Mouse (Mus musculus) adrenal gland, postnatal 25 days (tissue): ENCODE data around the gene Otx2. TPM values are rescaled to one million over a fixed set of nuclear protein-coding genes. Genes with fewer than 3 reads are reported as not detected.
A peak's percentile ranks its signal among the peaks of the same experiment; 100 is the strongest.
"Not testable (repeated sequence)": the region's sequence is repeated elsewhere in the genome, so short reads cannot be mapped to it uniquely, and the experiment has no call there.

Experiments
- DNase-seq: peaks from one replicate; pipeline ENCODE4 v3.0.0; 2021; ENCODE audit warnings: mixed read lengths
- total RNA-seq: library from RNA; stranded (reverse); gene quantifications from 2 replicates; pipeline ENCODE4 v1.2.3, GENCODE M21; 2021

Gene Otx2
- total RNA-seq, 1 experiment from 2014 or later = not detected

DNA sequence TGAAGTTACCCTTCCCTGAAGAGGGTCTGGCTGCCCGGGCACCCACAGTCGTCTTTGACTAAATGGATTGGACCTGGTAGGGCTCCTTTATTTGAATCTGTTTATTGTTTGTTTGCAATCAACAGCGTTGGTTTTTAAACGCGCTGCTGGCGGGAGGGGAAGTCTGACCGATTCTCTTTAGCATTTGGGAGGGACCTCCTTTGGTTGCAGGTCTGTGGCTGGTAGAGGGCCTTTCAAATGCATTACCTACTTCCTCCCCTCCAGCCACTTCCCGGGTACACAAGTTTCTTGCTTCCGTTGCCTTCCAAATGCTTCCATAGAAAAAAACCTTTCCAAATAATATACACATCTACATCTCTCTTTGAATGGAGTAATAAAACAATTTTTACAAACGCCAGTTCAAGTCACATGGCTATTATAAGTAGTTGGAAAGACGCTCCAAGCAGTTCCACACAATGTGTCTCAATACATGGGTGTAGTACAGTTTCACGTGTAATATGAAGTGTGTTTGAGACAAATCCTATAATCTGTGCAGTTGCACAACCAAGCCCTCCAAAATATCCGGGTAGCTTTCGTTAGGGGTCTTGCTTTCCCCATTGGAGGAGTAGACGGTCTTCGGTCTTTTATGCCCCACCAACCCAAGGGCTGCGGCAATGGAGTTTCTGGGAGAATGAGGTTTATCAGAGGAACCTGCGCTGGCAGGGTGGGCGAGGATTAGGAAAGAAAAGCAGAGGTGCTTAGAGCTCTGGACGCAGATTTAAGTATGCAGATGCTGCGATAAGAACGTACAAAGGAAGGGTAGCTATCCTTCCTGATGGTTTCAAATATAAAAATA lies 19.7 kb downstream of the Otx2 start:
- DNase-seq = no peak

DNA sequence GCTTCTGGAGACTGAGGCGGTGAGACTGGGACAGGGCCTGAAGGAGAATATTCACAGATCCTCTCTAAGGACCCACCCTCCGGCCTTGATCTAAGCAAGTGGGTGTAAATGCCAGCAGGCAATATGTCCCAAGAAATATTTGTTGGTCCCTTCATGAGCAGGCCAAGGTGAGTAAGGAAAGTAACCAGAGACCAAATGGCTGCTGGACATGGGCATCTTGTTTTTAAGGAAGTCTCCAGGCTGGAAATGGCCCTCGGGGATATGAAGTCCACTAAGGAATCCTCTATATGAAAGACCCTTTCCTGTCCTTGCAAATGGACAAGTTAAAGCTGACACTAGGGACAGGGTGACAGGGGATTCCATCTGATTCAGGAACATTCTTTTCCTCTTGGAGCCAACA lies 20.5 kb downstream of the Otx2 start:
- DNase-seq = no peak

DNA sequence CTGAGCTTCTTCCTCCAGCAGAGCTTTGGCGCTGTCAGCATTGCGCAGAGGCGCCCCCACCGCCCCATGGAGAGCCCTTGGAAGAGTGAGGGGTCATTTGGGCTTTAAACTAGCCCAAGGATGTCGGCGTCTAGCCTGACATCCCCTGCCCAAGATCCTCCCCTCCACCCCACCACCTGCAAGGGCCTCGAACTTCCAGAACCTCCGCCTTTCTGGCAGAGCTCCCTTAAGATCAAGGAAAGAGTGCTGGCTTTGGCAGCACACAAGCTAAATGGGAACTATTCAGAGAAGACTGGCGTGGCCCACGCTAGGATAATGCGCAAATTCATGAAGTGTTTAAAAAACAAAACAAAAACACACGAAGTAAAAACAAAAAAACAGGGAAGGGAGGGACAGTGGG lies 21.4 kb downstream of the Otx2 start:
- DNase-seq = no peak

DNA sequence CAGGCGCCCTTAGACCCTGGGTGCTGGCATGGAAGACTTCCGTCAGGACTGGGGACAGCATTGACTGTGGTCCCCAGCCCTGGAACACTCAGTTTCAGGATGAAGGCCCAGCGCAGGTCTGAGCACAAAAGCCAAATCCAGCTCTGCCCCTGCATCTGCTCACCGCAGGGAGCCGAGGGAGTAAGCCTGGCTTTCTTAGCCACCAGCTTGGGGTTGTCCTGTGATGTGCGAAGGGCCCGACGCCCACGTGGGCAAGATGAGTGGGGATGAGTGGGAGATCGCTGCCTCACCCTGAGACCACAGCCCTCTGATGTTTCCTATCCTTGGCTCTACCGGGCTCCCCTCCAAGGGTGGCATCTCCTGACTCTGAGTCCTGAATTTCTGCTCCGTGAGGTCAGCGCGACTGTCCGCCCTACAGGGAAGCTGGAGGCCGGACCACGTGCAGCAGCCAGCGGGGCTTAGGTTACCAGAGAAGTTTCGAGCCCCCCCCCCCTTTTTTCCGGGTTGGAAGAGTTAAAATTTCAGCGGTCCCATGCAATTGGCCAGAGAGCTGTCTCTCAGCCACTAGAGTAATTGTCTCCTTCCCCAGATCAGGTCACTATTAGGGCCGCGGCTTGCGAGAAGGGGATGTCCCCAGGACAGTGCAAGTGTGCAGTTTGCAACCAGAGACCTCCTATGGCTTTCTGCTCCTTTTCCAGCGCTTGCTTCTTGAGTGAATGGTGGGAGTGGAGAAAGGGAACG lies 22.0 kb downstream of the Otx2 start:
- DNase-seq = no peak

DNA sequence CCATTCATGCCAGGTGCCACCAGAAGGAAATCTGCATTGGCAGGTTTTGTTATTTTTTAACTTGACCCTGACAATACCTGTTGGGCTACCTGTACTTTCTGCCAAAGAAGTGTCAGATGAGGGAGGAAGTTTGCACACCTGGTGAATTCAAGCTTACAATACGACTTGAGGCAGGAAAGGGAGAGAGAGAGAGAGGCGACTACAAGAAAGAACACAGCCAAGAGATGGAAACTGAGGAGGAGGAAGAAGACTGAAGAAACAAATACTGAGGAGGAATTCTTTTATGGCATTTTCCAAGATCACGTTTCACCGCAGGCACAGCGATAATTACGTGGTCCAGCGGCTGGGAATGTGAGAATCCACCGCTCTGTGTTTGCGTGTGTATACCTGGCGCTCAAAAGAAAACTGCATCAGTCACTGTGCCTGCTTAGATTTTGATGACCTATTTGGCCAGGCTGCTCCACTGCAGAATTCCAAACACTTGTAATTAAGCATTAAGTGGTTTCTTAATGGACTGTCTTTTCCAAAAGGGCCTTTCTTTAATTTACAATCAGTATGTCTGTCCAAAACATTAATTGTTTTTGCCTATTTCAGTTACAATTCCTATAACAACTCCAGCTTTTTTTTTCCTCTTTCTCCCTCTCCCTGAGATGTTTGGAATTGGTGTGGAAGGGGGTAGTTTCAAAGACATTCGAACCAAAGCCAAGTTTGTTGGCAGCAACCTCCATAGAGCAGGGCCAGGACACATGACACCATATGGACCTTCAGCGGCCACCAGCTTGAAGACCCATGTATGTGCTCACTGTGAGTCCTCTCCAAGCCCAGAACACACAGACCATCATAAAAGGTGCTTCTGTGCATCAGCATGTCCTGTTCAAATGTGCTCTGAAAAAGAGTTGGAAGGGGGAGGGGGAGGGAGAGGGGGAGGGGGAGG lies 31.9 kb downstream of the Otx2 start:
- no peak for DNase-seq

DNA sequence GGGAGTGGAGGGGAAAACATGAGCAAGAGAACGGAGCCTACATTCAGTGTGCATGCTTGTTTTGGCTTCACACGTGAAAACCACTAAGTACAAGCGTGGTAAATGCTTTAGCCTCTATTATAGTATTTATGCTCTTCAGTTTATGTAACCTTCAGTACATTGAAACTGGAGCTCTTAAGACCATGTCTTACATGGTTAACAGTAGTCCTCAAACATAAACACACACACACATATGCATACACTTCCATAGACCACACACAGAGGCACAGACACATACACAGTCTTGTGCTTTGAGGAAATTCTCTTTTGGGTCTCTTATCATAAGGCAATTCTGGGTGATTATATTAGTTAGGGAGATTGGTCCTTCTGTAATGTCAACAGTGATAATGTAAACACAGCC lies 40.5 kb downstream of the Otx2 start:
- no peak for DNase-seq

DNA sequence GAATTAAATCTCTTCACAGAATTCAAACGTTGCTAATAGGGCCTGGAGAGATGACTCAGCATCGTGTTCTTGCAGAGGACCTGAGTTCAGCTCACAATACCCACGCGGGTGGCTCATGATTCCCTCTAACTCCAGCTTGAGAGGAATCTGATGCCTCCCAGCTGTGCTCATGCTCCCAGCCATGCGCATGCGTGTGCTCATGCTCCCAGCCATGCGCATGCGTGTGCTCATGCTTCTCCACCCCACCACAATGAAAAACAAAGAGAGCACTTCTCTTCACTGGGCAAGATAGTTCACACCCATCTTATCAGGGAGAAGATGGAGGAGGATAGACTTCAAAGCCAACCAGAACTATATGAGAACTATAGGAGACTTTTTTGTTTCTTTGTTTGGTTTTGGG lies 41.3 kb downstream of the Otx2 start:
- no peak for DNase-seq

DNA sequence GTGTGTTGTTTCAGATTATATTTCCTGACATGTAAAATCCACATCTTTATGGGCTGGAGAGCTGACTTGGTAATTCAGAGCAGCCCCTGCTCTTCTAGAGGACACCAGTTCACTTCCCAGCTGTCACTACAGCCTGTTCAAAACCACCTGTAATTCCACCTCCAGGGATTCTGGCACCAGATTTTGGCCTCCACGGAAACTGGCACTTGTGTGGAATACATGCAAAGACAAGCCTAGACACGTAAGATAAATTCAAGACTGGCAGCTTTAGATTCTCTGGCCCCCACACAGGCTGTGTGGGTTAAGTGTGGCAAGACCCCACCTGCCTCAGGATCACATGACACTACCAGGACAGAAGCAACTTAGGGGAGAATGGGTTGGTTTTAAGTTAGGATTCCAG lies 42.1 kb downstream of the Otx2 start:
- no peak for DNase-seq

DNA sequence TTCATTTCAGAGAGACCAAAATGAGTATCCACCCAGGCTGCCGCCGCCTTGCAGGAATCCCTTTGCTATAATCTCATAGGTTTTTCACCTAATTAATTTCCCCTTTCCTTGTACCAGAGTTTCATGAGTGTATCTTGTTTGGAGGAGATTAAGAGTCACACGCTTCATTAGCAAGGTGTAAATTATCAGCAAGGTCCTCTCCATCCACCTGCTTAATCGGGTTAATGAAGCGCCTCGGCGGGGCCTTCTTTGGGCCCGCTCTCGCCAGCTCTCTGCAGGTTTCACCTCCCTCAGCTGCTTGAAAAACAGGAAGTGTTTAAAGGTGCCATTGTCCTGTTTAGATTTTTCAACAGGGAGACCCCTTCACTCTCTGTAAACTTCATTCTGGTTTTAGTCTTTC lies 44.2 kb downstream of the Otx2 start:
- no peak for DNase-seq

DNA sequence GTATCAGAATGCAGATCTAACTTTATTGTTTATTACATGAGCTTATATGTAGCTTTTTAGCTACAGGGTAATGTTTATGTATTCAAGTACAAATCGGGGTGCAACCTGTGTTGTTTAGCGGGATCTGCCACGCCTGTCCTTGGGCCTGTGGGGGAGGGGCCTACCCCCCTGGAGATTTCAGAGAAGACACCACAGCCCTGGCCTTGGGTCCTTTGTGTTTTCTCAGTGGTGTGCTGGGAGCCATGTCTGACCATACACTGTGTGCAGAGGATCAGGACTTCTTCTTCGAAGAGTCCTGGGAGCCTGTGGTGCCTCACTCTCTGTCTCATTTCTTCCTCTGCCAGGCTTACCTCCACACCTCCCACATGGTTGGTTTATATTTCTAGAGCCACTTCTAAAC lies 47.3 kb downstream of the Otx2 start:
- no peak for DNase-seq

DNA sequence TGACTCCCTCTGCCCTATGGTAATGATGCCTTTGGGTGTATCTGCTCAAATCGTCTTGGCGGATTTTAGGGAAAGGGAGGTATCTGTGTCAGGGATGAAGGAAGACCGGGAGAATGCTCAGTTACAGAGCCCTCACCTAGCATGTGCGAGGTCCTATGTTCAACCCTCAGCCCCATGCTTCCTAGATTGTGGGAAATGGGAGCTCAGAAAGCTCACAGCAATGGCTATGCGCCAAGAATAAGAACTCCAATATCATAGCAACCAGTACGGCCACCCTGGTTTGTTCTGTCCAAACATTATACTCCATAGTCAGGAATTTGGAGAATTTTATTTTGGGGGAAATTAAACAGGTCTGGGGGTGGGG lies 48.3 kb downstream of the Otx2 start:
- no peak for DNase-seq

DNA sequence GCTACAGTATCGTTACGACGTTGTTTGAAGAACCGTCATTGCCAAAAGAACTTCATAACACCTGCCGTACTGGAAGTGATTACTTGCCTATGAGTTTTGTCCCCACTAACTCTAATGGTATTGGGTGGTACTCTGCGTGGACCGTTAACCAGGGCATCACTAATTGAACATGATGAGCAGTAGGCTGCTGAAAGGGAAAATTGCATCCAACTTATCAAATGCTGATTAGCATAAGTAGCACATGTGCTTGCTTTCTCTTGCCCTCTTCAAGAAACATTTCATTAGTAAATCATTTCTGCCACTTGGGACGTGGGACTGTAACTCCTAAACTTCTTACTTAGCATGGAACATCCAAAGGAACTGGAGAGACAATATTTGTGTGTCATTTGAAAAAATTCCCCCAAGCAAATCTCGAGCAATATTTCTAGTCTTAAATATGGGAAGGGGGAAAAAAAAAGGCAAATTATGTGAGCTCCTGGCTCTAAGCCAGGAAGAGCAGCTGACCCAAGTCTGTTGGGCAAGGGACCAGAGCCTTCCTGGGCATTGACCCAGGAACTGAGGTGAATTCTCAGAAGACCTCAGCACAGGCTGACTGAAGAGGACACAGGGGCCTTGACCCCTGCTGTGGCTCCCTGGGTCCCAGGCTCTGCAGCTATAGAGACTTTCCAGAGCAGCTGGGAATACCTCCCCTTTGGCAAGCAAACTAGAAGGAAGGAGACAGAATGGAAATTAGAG lies 48.9 kb downstream of the Otx2 start:
- peak; percentile 30 for DNase-seq

DNA sequence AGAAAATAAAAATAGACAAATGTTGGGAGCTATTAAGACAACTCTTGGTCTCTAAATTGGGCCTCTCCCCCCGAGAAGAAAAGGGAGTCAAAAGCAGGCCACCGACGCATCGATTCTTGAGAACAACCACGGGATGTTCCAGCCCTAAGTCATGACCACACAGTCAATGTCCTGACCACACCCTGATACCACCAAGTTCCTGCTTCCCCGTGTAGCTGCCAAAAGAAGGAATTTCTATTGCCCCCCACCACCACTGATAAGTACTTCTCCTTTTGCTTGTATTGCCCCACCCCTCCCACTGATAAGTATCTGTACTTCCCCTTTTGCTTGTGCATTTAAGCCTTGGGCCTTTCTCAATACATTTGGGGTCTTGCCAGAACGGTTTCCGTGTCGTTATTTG lies 50.9 kb downstream of the Otx2 start:
- not testable (repeated sequence) for DNase-seq

DNA sequence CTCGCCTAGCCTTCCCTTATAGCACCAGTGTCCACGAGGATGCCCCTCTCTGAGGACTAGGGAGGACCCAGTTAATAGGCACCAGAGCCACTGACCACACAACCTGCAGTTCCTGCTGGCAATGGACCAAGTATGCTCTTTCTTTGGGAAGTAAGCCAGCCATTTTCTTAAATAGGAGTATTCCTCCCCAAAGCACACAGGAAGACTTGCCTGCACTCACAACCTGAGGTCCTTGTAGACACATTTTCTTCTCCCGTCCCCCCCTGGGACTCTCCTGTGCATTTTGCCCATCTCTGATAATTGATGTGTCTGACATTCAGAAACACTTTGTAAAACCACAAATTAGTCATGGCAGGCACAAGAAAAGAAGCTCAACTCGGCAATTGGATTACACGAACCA lies 57.3 kb downstream of the Otx2 start:
- DNase-seq = no peak

DNA sequence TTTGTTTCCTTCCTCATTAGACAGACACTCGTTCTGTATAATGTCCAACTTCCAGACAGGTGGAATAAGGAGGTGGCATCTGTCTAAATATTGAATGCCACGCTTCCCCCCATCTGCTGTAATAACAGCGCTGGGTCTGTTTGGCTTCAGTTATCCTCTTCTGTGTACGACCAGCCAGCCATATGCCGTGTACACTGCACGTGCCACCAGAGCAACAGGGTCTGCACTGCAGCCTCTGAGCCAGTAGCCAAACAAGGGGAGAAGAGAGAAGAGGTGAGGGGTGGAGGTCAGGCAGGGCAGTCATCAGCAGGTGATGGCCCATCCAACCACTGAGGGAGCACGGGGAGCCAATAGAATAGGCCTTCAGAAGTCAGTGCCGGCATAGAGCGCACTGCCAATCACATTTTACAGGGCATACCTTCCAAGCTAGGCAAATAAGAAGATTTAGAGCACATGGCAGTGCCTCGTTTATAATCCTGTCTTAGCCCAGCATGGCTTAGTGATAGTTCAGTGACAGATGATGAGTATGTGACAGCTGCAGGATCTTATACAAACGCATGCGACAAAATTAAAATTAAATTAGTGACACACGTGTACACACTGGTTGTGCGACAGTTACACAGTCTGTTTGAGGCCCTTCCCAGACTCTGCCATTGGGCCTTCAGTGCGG lies 64.8 kb downstream of the Otx2 start:
- DNase-seq = no peak

Other genes starting within 250 kb of the Otx2 start
- gene Tmem260, start 227.7 kb downstream of the Otx2 start, total RNA-seq = 36.4 and 37.6 TPM in 2 replicates